Mouse (Mus musculus) hematopoietic stem cell, adult 5-6 weeks (primary cell): ENCODE measurements around the gene Fam208b. TPM values are rescaled to one million over a fixed set of nuclear protein-coding genes. Genes with fewer than 3 reads are reported as not detected.

Experiments
- ATAC-seq, 2 experiments: fragments of 125-278 bp in 1 of 2; replicated peaks in 1 of 2; 2 replicates each; pipeline ENCODE4 v1.8.0; 2016 to 2017; ENCODE audit warnings: inconsistent platforms in 2 of 2, mild to moderate bottlenecking in 2 of 2, moderate number of reproducible peaks in 2 of 2, low read depth in 1 of 2, moderate TSS enrichment in 1 of 2; ENCODE audit not compliant: low FRiP score in 2 of 2, poor library complexity in 2 of 2, severe bottlenecking in 2 of 2, insufficient read depth in 1 of 2, low TSS enrichment in 1 of 2
- total RNA-seq: library from RNA; stranded (forward); fragments of 172-1452, 232-1000 nt; gene quantifications from 2 replicates; pipeline ENCODE4 v1.2.3, GENCODE M21; 2017

The Fam208b gene
- total RNA-seq, 1 experiment from 2014 or later, result 63.0 TPM

- ATAC-seq, result peak in 1 of 2 experiments; percentile 39; a peak in 3 of 4 replicates
Observed at GRCm38 (mm10) chr13:3609780-3610117, 1.2 kb downstream of the Fam208b start.

GRCm38 (mm10) chr13:3596232-3596631 lies 14.7 kb downstream of the Fam208b start:
- no peak for ATAC-seq

- ATAC-seq, result no peak
Observed at GRCm38 (mm10) chr13:3594311-3594710, 16.6 kb downstream of the Fam208b start.

GRCm38 (mm10) chr13:3590789-3591188 lies 20.1 kb downstream of the Fam208b start:
- peak; percentile 53 to 56; a peak in 2 of 4 replicates for ATAC-seq

- no peak for ATAC-seq
Observed at GRCm38 (mm10) chr13:3563953-3564352, 47.0 kb downstream of the Fam208b start.

- no peak for ATAC-seq
Observed at GRCm38 (mm10) chr13:3563130-3563529, 47.8 kb downstream of the Fam208b start.

GRCm38 (mm10) chr13:3547856-3548255 lies 63.1 kb downstream of the Fam208b start:
- ATAC-seq, result peak in 1 of 2 experiments; percentile 25; a peak in 2 of 4 replicates

GRCm38 (mm10) chr13:3547410-3547809 lies 63.5 kb downstream of the Fam208b start:
- no peak for ATAC-seq

GRCm38 (mm10) chr13:3544925-3545324 lies 66.0 kb downstream of the Fam208b start:
- ATAC-seq, result 0 out of 4 replicates have a peak, but pooled peaks of 1 of the 2 experiments have one; percentile 3

- no peak for ATAC-seq
Observed at GRCm38 (mm10) chr13:3544077-3544874, 66.6 kb downstream of the Fam208b start.

GRCm38 (mm10) chr13:3541159-3541782 lies 69.6 kb downstream of the Fam208b start:
- ATAC-seq, result peak; percentile 59 to 61

GRCm38 (mm10) chr13:3540166-3540565 lies 70.7 kb downstream of the Fam208b start:
- no peak for ATAC-seq

GRCm38 (mm10) chr13:3538969-3539562 lies 71.8 kb downstream of the Fam208b start:
- no peak for ATAC-seq

GRCm38 (mm10) chr13:3538223-3538968 lies 72.5 kb downstream of the Fam208b start:
- ATAC-seq, result peak; percentile 4 to 17; a peak in 2 of 4 replicates

GRCm38 (mm10) chr13:3537594-3538222 lies 73.2 kb downstream of the Fam208b start, which contains the start of gene Gdi2:
Gdi2 (plus strand) TSS chr13:3538063.
- peak; percentile 90 to 92 for ATAC-seq

GRCm38 (mm10) chr13:3534146-3534545 lies 76.8 kb downstream of the Fam208b start:
- ATAC-seq, result no peak

- no peak for ATAC-seq
Observed at GRCm38 (mm10) chr13:3532451-3532850, 78.5 kb downstream of the Fam208b start.
